Mouse (Mus musculus) cerebellum, adult 8-10 months (tissue): ENCODE measurements at regions not wholly inside any gene's neighbourhood (a gene's known extent, or its start where the extent isn't known, plus 50 kb on each side); places are given as distances from the start of the nearest gene placed in this dataset.
A peak's percentile ranks its signal among the peaks of the same experiment; 100 is the strongest.

ENCODE experiments used
- DNase-seq: peaks from one replicate; pipeline ENCODE4 v3.0.0; 2022

DNA sequence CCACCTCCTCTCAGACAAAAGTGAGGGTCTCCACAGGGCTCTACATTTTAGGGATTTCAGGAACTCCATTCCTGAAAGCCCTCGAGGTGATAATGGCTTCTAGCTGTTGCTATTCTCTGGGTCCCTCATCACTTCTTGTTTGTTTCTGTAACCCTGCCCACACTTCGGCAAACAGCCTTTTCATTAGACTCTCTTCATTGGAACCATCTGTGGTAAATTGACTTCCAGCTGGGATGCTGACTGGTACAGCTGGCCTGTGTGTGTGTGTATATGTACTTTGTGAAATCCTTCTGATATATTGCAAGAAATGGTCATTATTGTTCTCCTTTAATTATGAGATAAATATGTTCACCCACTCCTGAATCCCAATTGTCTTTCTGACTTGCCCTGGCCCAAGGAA is 50.3 kb downstream of the Gm10192 start:
- DNase-seq: no peak

GRCm38 (mm10) chr4:97127780-97128179 is 55.2 kb downstream of the Gm10192 start:
- DNase-seq: no peak

- DNase-seq: no peak
These were observed 59.1 kb downstream of the Gm10192 start for GRCm38 (mm10) chr4:97123861-97124260.

DNA sequence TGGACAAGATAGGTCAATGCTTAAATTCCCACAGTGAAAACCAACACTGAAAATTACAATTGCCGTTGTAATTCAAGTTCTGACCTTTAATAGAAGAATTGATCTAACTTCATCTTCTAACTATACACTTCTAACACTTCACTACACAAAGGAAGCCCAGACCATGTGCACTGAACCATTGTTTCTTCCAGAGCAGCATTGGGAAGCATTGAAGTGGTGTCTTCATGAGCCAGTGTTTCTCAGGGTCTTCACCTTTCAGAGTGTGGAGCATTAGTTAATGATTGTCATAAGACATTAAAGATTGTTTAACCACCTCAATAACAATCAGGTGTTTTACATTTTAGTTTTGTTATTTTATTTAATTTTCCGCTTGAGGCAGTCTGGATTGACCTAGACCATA is 61.0 kb downstream of the Gm10192 start:
- DNase-seq: no peak

DNA sequence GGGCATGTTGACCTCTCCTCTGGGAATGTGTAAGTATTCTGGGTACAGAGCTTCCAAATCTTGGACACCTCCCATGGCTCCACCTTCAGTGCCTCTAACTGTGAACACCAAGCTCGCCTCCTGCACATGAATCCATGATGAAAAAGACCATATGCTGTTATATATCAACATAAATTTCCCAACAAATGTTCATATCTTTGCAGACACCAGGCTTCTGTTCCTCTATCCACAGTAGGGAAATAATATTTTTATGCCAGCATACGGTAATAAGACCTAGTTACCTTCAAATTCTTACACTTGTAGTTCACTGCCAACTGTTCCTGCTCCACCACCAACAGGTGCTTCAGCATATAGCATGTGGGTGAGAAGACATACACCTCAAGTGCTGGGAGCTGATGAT is 63.5 kb downstream of the Gm10192 start:
- no peak for DNase-seq

DNA sequence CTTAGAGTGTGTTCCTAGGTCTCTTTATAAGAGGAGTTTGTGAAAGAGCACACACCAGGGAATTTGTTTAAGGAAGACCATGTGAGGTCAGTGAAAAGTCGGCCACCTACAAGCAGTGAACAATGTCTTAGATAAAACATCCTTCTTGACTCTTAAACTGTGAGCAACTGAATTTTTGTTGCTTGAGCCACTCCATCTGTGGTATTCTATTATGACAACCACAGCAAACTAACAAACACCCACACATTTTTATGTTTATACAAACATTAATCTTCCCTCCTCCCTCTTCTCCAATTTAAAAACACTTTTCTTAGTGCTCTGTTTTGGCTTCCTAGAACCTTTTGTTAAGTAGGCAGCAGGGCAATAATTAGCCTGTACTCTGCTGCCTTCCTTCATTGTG is 66.0 kb downstream of the Gm10192 start:
- no peak for DNase-seq

- DNase-seq: no peak
These were observed 80.3 kb downstream of the Gm10192 start for GRCm38 (mm10) chr4:97102752-97103052.

DNA sequence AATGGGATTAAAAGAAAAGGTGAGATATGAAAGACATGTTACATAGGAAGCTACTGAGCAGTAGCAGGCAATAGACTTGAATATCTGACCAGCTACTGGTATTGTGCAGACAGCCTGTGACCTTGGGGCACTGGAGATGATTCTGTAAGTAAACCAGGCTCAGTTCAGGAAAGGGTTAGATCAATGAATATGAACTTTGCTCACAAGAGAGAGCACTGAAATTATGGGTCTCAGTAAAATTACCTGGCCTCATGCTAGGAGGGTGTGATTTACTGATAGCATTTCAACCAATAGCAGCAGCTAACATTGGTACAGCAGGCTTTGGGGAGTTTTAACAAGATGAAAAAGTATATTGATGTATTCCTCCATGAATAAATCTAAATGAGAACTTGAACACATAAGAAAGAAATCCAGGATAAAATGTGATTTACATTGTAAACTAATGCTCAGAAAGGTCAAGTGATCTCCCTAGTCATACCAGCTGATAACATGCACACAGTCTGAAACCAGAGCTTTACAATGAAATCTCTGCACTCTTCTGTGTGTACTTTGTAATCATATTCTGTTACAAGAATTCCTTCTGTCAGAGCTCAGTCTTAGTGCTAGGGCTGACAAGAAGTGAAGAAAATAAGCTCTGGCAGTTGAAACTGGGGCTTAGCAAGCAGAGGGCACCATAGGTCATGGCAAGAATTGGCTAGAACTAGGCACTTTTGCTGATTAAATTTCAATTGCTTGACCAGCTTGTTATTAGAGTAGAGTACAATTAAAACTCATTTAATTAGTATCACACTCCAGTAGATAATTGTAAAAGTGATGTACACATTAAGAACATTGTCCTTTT is 80.8 kb downstream of the Gm10192 start:
- DNase-seq: no peak

GRCm38 (mm10) chr4:97099721-97100120 is 83.2 kb downstream of the Gm10192 start:
- no peak for DNase-seq

DNA sequence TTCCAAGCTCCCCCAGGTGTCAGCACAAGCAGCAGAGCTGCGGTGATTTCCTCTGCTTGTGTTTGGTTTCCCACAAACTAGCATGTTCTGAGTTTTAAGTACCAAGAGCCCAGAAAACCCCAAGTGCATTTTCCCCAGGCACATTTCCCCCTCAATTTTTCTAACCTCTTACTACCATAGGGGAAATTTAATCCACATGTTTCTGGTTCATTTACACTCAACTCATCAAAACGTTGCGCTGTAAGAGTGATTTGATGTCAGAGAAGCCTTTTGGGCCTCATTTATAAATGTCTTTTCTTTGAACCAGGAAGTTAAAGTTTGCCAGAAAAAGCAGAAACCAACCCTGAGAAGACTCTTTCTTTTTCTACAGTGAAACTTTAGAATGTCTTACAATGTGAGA is 89.4 kb downstream of the Gm10192 start:
- DNase-seq: no peak

DNA sequence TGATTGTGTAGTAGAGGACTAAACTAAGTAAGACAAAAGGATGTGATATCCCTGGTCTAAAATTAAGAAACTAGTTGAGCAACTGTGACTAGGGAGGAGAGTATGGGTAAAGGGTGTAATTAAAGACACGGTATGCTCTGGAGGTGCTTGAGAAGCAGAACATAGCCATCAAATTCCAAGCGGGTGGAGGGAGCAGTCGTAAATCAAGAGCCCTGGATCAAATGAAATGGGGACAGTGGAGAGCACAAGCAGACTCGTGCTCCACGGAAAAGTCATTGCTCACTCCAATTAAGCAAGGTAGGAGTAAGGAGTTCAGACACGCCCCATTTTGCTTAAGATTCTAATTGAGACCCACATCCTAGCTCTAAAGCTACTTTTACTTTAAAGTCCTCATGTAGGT is 132.2 kb downstream of the Gm10192 start:
- no peak for DNase-seq

GRCm38 (mm10) chr4:97049045-97049674 is 133.8 kb downstream of the Gm10192 start:
- DNase-seq: no peak

GRCm38 (mm10) chr4:97037693-97038348 is 145.1 kb downstream of the Gm10192 start:
- DNase-seq: peak; percentile 21

GRCm38 (mm10) chr4:97028938-97029337 is 154.0 kb downstream of the Gm10192 start:
- DNase-seq: no peak

DNA sequence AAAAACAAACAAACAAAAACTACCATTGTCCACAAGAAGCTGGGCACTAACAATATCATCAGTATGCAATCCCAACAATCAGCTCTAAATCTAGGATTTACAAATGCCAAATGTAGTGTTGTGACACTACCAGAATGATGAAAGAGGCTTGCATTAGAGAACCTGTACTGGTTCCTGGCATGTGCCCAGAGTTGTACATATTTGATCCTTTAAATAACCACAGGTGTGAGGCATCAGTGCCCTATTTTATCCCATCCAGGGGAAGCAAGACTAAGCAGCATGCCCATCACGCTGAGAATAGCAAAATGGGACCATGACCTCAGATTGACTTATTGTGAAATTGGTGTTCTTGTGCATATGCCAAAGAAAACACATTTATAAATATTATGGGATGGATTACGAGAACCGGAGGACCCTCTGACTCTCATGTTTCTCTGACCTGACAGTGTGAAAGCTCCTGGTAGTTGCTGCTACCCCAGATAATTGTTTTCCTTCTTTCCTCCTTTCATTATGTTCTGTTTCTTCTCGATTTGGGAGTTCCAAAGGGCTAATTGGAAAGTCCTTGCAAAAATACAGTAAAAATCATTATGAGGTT is 157.4 kb downstream of the Gm10192 start:
- DNase-seq: no peak

GRCm38 (mm10) chr4:97001321-97001720 is 181.6 kb downstream of the Gm10192 start:
- DNase-seq: no peak

- DNase-seq: no peak
These were observed 195.3 kb upstream of the Gm12695 start for GRCm38 (mm10) chr4:96980311-96980710.

GRCm38 (mm10) chr4:96979876-96980275 is 194.9 kb upstream of the Gm12695 start:
- DNase-seq: no peak

GRCm38 (mm10) chr4:96974935-96975334 is 189.9 kb upstream of the Gm12695 start:
- no peak for DNase-seq

DNA sequence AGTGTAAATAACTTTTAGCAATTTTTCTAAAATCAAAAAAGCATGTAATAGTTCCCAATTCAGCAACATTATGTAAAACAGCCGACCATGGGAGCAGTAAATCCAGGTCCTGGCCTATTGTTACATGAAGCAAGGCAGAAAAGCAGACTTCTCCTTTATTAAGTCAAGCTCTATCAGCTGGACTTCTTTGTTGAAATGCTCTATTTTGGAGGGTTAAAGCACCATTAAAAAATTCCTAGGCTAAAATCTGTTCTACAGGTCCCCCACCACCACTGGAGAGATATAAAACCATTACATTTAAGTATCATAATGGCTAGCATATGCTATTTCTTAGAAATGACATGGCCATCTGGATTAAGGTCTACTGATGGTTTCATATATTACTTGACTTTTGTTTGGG is 188.8 kb upstream of the Gm12695 start:
- DNase-seq: no peak

GRCm38 (mm10) chr4:96969199-96969598 is 184.2 kb upstream of the Gm12695 start:
- DNase-seq: no peak

DNA sequence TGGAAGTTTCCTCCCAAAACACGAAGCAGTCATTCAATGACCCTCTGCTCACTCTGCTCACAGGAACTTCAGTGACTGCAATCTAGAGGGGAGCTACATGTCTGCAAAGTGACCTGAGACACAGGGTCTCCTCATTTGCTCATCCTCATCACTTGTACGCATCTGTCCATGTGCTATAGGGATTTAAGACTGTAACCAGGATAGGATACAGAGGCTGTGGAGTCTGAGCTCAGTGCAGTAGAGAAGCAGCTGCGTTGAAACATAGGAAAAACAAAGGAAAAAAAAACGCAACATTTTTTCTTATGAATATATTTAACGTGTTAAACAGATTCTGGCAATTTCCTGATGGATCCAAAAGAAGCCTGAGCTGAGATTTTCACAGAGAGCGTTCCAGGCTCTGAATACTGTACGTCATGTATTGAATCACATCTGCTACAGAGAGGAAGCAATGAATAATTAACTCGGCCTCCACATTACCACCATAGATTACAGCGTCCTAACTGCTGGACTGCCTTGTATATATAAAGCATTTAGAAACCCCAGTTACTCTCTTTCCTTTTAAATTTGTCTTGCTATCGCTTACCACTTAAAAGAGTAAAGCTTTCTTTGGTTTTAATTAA is 183.7 kb upstream of the Gm12695 start:
- DNase-seq: no peak
